Mouse (Mus musculus): ENCODE data around the gene Gpc6. TPM values are rescaled to one million over a fixed set of nuclear protein-coding genes. Genes with fewer than 3 reads are reported as not detected.

Gpc6 gene
- polyA plus RNA-seq (2017; shearing (Covaris generic)), result not detected

DNA sequence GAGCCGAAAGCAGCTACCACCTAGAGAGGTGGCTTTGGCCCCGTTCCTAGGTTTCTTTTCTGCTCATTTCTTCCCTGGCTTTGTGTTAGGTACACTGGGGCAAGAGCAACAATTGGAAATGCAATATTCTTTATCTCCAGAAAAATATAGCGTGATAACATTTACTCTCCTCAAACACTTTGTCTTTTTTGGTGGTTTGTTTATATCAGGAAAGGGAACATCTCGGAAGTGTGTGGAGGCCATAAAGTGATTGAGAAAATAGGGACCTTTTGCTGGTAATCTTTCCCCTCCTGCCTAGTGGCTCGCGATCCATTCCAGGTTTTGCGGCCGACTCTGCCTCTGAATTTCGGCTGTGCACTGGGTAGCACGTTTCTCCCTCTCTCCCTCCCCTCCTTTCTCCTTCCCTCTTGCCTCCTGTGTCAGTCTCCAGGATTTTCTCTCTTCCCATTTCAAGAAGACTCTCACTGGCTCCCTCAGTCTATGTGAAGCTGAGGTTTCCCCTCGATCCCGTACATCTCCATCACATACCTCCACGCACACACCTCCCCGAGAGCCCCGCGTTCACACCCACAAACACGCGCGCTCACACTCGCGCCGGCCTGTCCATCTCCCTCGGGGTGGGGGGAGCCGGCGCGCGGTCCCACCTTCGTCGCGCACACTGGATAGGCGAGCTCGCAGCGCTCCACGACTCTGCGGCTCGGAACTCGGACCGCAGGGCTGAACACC is at the start of gene Gpc6:
Gene Gpc6, plus strand, starts transcription at position 440 of the 726 bp plus-strand sequence.

Measured in CD4-positive, CD25-positive, alpha-beta regulatory T cell (primary cell).